Mouse (Mus musculus) neutrophil, adult 83 days (primary cell): ENCODE data around the gene Cryz. TPM values are rescaled to one million over a fixed set of nuclear protein-coding genes. Genes with fewer than 3 reads are reported as not detected.

Source experiments
- total RNA-seq, 2 experiments: library from RNA; stranded (reverse); gene quantifications; one replicate each; pipeline ENCODE4 v1.2.4; 2023

Cryz gene
- total RNA-seq = 1 to 10 TPM; 1.8 to 3.4 TPM

DNA sequence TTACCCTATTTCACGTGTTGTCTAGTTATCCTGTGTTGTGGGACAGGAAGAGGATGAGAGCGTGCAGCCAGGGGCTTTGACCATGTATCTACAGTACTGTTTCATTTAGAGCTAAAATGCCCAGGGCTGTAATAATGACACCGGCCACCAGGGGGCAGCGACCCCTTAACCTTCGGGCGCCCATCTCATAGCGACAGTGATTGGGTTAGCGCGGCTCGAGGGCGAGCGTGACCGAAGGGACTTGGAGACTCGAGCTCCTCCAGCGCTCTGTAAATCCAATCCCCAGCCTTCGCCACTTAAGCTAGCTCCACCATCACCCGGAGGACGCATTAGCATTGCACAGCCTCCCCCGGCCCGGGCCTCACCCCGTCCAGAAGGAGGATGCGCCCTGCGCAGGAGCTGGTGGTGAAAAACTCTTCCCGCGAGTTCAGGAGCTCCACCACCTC lies at the start of gene Cryz:
Gene Cryz, plus strand, starts transcription at position 224 of the 446 bp plus-strand sequence.

GRCm38 (mm10) chr3:154596934-154597554 lies 533 bp downstream of the Cryz start, which contains the start of gene Tyw3:
Tyw3 (minus strand) TSS chr3:154597104.

DNA sequence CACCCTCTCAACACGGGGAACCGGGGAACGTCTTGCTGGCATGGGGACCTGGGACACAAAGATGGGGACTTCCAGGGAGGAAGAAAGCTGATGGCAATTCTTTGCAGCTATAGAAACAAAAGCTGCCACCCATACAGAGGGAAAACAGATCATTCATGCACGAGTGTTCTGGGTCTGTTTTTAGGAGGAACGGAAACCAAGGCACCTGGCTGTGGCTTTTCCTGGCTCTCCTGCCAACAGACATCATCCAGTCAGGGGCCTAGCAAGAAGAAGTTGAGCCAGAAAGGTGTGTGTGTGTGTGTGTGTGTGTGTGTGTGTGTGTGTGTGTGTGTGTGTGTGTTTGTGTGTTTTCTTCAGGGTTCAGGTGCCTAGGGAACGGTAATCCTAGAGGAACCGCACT lies 67.0 kb downstream of the Cryz start, which contains the start of gene Erich3:
Gene Erich3, plus strand, starts transcription at position 315 of the 400 bp plus-strand sequence.

Other genes with a start within 250 kb of the Cryz start
- gene Tyw3, start 393 bp downstream of the Cryz start, total RNA-seq = 1 to 10 TPM; 1.1 to 2.9 TPM
- gene Erich3, start 67.1 kb downstream of the Cryz start, total RNA-seq = not detected